Comparison of ENCODE assay signal across 8 mouse cellular contexts in genomic region chr2:147011474-147012140, GRCm38 (mm10). TPM values are rescaled to one million over a fixed set of nuclear protein-coding genes. Genes with fewer than 3 reads are reported as not detected.
DNase-seq lines count a peak whose midpoint lies in the region; ATAC-seq lines count a peak whose summit lies in the region.

No protein-coding gene starts in this region.

- ATAC-seq in embryonic facial prominence, embryonic 14.5 days (ENCODE audit: low read depth), result no peak
- no peak for ATAC-seq in intestine, embryonic 16.5 days
- no peak for ATAC-seq in midbrain, embryonic 13.5 days

- peak overlapping the region; percentile 80 for H3K4me3 ChIP-seq in embryonic facial prominence, embryonic 14.5 days (ENCODE audit: low read depth, low read length)
- peak overlapping the region; percentile 79 for H3K4me3 ChIP-seq in intestine, embryonic 16.5 days (ENCODE audit: low read length)
- H3K4me3 ChIP-seq in midbrain, embryonic 13.5 days (replicated peaks), result peak overlapping the region; percentile 71

- peak overlapping the region; percentile 90 for H3K9ac ChIP-seq in embryonic facial prominence, embryonic 14.5 days (ENCODE audit: low read depth, low read length)
- peak overlapping the region; percentile 65 for H3K9ac ChIP-seq in intestine, embryonic 16.5 days (ENCODE audit: low read depth, low read length)
- H3K9ac ChIP-seq in midbrain, embryonic 13.5 days (replicated peaks), result peak overlapping the region; percentile 80; the same call in 1 of the 2 replicates

- peak overlapping the region; percentile 99 for H3K27ac ChIP-seq in embryonic facial prominence, embryonic 14.5 days (replicated peaks; ENCODE audit: low read depth, low read length)
- peak overlapping the region; percentile 98 for H3K27ac ChIP-seq in intestine, embryonic 16.5 days (ENCODE audit: low read length)
- H3K27ac ChIP-seq in midbrain, embryonic 13.5 days, result no peak overlapping the region

- peak overlapping the region; percentile 84 for H3K4me2 ChIP-seq in embryonic facial prominence, embryonic 14.5 days (ENCODE audit: low read depth, low read length)
- H3K4me2 ChIP-seq in intestine, embryonic 16.5 days (ENCODE audit: low read depth, low read length), result peak overlapping the region; percentile 63
- H3K4me2 ChIP-seq in midbrain, embryonic 13.5 days (replicated peaks), result peak overlapping the region; percentile 61

- no peaks in the 10 kb centered on the region for H3K27me3 ChIP-seq in embryonic facial prominence, embryonic 14.5 days (replicated peaks; ENCODE audit: control insufficient read depth, insufficient read depth, low read length)
- H3K27me3 ChIP-seq in intestine, embryonic 16.5 days (replicated peaks; ENCODE audit: control insufficient read depth, insufficient read depth, low read length), result no peaks in the 10 kb centered on the region
- H3K27me3 ChIP-seq in midbrain, embryonic 13.5 days, result no peaks in the 10 kb centered on the region

- peaks cover 17% of the 10 kb centered on the region for H3K4me1 ChIP-seq in embryonic facial prominence, embryonic 14.5 days (ENCODE audit: control insufficient read depth, insufficient read depth, low read length)
- H3K4me1 ChIP-seq in intestine, embryonic 16.5 days (ENCODE audit: control insufficient read depth, insufficient read depth, low read length), result 0 out of 2 replicates have a peak, but pooled peaks cover 8% of the 10 kb centered on the region
- peaks cover 31% of the 10 kb centered on the region for H3K4me1 ChIP-seq in midbrain, embryonic 13.5 days (replicated peaks)

- DNase-seq in 3T3-L1 (ENCODE audit: low read depth, low spot score), result peak; percentile 54
- DNase-seq in CD4-positive, CD25-positive, alpha-beta regulatory T cell, adult 2 months (ENCODE audit: low read depth, low spot score), result peak; percentile 49
- DNase-seq in embryonic facial prominence, embryonic 14.5 days (ENCODE audit: low spot score), result peak; percentile 10
- DNase-seq in left cerebral cortex, adult 18-20 months (ENCODE audit: low spot score in 2 of 2), result no peak
- no peak for DNase-seq in urinary bladder, postnatal 36 days (ENCODE audit: low spot score in 2 of 2)
- DNase-seq in kidney, adult 18-20 months, result no peak

- 59% methylated on average over 3 of the region's 3 CpGs for WGBS in embryonic facial prominence, embryonic 14.5 days
- WGBS in intestine, embryonic 16.5 days, result 65% methylated on average over 3 of the region's 3 CpGs
- WGBS in midbrain, embryonic 13.5 days, result 82% methylated on average over 3 of the region's 3 CpGs

- no peaks in the 10 kb centered on the region for H3K9me3 ChIP-seq in embryonic facial prominence, embryonic 14.5 days (ENCODE audit: control insufficient read depth, low read length)
- no peaks in the 10 kb centered on the region for H3K9me3 ChIP-seq in intestine, embryonic 16.5 days (ENCODE audit: control insufficient read depth, low read length)
- H3K9me3 ChIP-seq in midbrain, embryonic 13.5 days, result no peaks in the 10 kb centered on the region

- no peaks in the 10 kb centered on the region for H3K36me3 ChIP-seq in embryonic facial prominence, embryonic 14.5 days (ENCODE audit: control insufficient read depth, insufficient read depth, low read length)
- 0 out of 2 replicates have a peak, but pooled peaks cover 2% of the 10 kb centered on the region for H3K36me3 ChIP-seq in intestine, embryonic 16.5 days (ENCODE audit: control insufficient read depth, insufficient read depth, low read length)
- 0 out of 2 replicates have a peak, but pooled peaks cover 3% of the 10 kb centered on the region for H3K36me3 ChIP-seq in midbrain, embryonic 13.5 days

RNA-seq across cellular contexts. Expression of gene Xrn2, which starts 1.2 kb away (rescaled TPM):
- 70.5 and 78.9 TPM in 2 replicates for polyA plus RNA-seq in embryonic facial prominence, embryonic 14.5 days (2014; fragmentation: Nextera tagmentation; extraction: Ambion mirVana)
- polyA plus RNA-seq in intestine, embryonic 16.5 days (2015; fragmentation: Nextera tagmentation; extraction: Ambion mirVana), result 63.6 and 68.3 TPM in 2 replicates
- polyA plus RNA-seq in midbrain, embryonic 13.5 days (2015; fragmentation: Nextera tagmentation; extraction: Ambion mirVana), result 78.8 and 85.7 TPM in 2 replicates
- total RNA-seq in left cerebral cortex, adult 18-20 months (2021), result 10 to 100 TPM; 39.7 to 40.1 TPM

Comparison
In these comparisons a context has a peak if more than half of its experiments do, and no peak if none do; other contexts are left out.
1. DNase-seq: peak in 3T3-L1 (single experiment), CD4-positive, CD25-positive, alpha-beta regulatory T cell, adult 2 months (single experiment) and embryonic facial prominence, embryonic 14.5 days (single experiment); none in left cerebral cortex, adult 18-20 months (0 of 2), urinary bladder, postnatal 36 days (0 of 2) and kidney, adult 18-20 months (single experiment).
2. Peak in every context shown above with its lines, with median percentiles within 50 percentile points of each other: H3K4me2 ChIP-seq, H3K4me3 ChIP-seq and H3K9ac ChIP-seq.